Mouse (Mus musculus) thymus, postnatal 25 days (tissue): Measurements from ENCODE around the gene Tpi1.
"Not testable (repeated sequence)": the region's sequence is repeated elsewhere in the genome, so short reads cannot be mapped to it uniquely, and the experiment has no call there.

Source experiments
- DNase-seq: peaks from one replicate; pipeline ENCODE4 v3.0.0; 2022

The Tpi1 gene

GRCm38 (mm10) chr6:124829799-124830700, 16.0 kb upstream of the Tpi1 start:
- peak; percentile 91 for DNase-seq

DNA sequence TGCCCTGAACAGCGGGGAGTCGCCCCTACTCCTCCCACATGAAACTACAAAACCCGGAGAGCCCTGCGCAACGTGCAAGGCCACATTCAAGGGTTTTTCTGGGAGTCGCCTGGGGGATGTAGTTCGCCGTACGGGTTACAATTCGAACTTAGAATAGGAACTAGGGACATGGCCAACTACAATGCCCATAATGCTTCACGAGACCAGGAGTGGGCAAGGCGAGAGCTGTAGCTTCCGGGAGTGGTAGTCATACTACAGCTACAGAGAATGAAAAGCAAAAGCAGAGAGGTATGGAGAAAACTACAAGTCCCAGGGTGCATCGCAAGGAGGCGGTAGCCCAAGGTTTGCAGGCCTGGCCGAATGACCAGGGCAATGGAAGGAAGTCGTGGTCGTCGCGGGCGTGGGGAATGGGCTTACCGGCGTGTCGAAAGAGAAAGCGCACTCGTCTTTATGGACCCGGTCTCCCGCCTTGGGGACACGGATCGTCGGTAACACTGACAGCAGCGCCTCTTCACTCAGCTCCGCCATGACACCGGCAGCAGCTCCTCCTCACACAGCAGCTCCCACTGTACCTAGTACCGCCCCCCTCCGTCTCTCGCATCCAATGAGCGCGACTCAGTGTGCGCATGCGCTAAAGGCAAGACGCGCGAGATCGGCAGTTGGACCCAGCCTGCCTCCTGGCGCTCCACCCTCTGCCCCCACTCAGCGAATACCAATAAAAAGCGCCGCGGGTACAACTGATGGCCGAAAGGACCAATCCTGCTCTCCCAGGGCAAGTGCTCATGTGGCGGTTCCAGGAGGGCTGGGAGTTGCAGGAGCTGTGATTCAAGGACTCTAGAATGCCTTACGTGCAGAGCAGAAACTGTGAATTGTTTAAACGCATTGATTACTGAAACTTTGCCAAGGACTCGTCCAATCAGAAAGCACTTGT, 15.0 kb upstream of the Tpi1 start, which contains the start of the genes Usp5 and Cdca3:
Gene Usp5 (minus strand): TSS at position 617 of the 931 bp plus-strand sequence.
Gene Cdca3 (plus strand): TSS at position 680 of the 931 bp plus-strand sequence.
- DNase-seq: peak; percentile 98

GRCm38 (mm10) chr6:124828101-124828592, 14.1 kb upstream of the Tpi1 start:
- peak; percentile 41 for DNase-seq

DNA sequence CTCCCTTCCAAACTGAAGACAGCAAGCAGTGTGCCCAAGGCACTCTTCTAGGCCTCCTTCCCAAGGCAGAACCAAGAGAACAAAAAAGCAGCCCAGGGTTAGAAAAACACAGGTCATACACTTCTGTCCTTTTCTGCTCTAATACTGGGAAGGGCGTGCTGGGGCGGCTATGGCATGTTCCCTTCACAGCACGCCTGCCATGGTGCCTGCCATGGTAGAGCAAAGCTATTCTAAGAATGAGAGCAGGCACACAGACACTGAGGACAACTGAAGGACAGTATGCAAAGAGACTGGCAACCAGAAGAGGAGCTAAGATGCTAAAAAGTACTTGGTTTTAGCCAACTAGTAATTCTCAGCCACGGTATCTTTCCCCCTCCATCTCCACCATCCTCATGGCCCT, 8.0 kb upstream of the Tpi1 start:
- DNase-seq: no peak

DNA sequence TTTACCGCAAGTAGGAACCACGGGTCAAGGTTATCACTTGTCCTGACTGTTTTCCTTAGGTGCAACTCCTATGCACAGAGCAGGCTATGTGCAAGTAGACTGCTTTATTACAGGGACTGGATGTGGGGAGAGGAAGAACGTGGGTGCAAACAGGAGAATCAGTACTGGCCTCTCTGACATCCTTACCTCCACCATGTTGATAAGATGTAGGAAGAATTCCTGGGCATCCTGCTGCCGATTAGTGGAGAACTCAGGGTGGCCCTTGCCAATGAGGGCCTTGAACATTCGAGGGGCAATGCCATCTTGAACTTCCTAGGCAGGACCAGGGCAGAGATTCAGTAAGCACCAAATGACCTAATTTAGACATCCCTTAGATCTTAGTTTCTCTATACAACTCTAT, 6.8 kb upstream of the Tpi1 start:
- DNase-seq: no peak

- DNase-seq: no peak
Measured at GRCm38 (mm10) chr6:124817971-124818370, 3.9 kb upstream of the Tpi1 start.

GRCm38 (mm10) chr6:124817563-124817962, 3.5 kb upstream of the Tpi1 start:
- no peak for DNase-seq

GRCm38 (mm10) chr6:124817125-124817524, 3.0 kb upstream of the Tpi1 start:
- DNase-seq: no peak

GRCm38 (mm10) chr6:124816611-124817010, 2.5 kb upstream of the Tpi1 start:
- no peak for DNase-seq

DNA sequence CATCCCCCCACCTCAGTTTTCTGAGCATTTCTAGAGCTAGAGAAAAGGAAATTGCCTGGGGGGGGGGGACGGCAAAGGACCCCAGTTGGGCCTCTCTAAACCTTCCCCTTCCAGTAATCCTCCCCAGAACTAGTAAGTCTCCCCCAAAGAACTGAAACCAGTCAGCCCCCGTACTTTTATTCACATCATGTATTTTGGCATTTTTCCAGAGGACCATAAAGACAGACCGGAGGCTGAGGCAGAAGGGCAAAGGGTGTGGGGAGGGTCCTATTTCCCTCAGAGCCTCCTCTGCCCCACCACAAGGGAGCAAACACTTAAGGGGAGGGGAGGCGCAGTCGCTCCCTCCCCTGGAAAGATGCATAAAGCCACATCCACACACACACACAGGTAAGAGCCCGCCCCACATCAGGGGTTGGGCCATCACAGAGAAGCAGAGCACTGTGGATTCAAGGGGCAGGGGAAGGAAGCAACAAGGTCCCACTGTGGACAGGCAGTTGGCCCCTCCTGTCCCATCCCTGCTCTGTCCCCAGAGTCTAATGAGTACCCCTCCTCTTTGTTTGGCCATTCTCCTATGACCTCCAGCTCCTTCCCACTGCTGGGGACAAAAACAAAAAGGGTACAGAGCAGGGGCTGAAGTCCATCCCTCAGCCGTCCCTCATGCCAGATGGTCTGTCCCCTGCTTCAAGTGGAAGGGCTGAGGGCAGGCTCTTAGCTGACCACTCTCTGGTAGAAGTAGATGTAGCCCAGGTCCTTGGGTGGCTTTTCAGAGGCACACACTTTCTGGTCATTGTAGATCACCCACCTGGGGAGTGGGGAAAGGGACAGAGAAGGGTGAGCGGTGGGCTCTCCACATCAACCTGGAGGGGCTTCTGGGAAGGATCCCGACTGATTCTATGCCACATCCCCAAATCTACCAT, 1.0 kb upstream of the Tpi1 start:
- no peak for DNase-seq

DNA sequence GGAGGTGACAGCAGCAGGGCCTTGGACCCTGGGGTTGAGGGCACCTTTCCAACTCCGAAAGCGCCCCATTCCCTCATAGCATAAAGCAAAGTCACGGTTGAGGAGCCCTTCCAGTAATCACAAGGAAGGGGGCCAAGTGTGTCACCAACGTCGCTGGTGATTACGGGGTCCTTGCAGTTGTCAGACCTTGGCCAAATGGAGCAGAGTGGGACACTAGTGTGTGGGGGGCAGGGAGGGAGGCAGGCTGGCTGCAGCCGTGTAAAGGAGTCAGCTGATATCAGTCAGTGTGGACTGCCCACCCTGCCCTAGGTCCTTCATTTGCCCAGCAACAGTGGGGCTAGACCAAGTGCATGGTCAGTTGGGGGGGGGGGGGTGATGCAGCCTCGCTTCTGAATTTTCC, 352 bp upstream of the Tpi1 start:
- DNase-seq: no peak

GRCm38 (mm10) chr6:124813496-124813895, 600 bp downstream of the Tpi1 start:
- peak; percentile 73 for DNase-seq

- no peak for DNase-seq
Measured at GRCm38 (mm10) chr6:124812848-124813247, 1.2 kb downstream of the Tpi1 start.

DNA sequence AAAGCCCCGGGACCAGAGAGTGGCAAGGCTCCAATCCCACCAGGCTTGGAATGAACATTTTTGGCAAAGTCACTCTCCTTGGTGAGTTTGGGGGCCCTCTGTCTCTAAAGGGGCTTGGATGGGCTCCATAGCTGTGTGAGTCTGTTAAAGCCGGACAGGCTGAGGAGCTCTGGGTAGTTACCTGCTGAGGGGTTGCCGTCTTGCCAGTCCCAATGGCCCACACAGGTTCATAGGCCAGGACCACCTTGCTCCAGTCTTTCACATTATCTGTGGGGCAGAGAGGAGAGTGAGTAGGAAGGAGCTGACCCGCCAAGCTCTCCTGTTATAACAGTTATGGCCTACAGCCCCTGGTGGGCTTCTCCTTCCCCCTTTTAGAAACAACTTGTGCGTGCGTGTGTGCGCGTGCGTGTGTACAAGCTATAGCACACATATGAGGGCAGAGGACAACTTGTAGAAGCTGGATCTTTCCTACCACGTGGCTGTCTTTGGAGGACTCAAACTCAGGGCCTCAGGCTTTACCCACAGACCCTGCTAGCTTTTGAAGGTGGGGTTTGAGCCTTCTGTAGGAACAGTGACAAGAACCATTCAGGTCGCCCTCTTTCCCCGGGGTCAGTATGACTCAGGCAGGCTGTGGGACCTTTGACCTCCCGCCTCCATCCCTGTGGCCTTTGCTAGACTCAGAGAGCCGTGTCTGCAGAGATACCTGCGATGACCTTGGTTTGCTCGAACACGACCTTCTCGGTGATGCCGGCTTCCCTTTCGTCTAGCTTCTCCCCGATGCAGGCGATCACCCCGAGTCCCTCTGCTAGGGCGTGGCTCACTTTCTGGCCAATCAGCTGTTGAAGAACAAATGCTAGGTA, 2.2 kb downstream of the Tpi1 start:
- no peak for DNase-seq

DNA sequence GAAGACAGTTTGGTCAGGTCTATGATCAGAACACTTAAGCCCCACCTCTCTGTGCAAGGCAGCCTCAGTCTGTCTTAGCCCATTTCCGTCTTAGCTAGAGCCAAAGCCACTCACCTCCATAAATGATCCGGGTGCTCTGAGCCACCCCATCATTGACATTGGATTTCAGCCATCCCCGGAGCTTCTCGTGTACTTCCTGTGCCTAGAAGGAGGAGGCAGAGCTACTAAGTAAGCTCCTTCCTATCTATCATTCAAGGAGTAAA, 2.8 kb downstream of the Tpi1 start:
- DNase-seq: no peak

- DNase-seq: not testable (repeated sequence)
Measured at GRCm38 (mm10) chr6:124810566-124811402, 3.3 kb downstream of the Tpi1 start.

DNA sequence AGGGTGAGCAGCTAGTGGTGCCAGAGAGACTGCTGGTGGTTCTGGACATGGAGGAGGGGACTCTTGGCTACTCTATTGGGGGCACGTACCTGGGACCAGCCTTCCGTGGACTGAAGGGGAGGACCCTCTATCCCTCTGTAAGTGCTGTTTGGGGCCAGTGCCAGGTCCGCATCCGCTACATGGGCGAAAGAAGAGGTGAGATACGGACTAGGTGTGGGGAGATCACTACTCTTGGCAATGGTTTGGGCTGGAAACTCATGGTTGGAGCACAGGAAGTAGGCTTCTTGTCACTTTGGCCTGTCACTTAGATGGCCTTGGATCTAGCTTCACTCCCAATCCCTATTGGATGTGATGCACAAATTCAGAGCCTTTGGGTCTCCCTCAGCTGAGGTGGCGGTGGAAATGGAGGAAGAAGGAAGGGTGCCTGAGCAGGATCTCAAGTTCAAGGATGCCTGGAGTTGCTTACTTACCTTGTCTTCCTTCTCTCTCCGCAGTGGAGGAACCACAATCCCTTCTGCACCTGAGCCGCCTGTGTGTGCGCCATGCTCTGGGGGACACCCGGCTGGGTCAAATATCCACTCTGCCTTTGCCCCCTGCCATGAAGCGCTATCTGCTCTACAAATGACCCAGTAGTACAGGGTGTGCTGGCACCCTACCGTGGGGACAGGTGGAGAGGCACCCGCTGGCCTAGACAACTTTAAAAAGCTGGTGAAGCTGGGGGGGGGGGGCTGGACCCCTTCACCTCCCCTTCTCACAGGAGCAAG, 4.1 kb downstream of the Tpi1 start:
- DNase-seq: no peak

GRCm38 (mm10) chr6:124809052-124809774, 4.9 kb downstream of the Tpi1 start:
- peak; percentile 76 for DNase-seq
